Mouse (Mus musculus): ENCODE data around the gene Zfp319. TPM values are rescaled to one million over a fixed set of nuclear protein-coding genes. Genes with fewer than 3 reads are reported as not detected.
A peak's percentile ranks its signal among the peaks of the same experiment; 100 is the strongest.

The Zfp319 gene
- polyA plus RNA-seq, 1 experiment, result 9.1 TPM

DNA sequence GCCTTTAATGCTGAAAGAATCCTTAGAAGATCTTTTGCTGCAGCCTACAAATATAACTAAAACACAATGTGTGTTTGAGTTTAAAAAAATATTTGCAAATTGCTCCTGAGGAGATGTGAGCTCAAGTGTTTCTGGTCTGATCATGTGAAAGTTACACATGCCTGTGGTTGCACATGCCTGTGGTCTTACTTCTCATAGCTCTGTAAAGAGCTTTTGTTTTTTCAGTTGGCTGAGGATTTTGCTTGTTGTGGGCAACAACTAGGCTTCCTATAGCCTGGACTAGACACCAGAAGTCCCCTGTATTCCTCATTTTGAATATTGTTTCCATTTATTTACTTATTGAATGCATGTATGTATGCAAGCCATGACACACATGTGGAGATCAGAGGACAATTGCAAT lies 4.6 kb upstream of the Zfp319 start:
- H3K4me1 ChIP-seq (ENCODE audit: control insufficient read depth, insufficient read depth, insufficient read length), result 0 out of 2 replicates have a peak, but pooled peaks cover 2% of the 10 kb centered on the region
- no peak for DNase-seq (ENCODE audit: low read depth in 1 of 2, low spot score in 2 of 2)
- H3K4me3 ChIP-seq (ENCODE audit: extremely low read depth, insufficient read depth, insufficient read length), result no peak overlapping the region
- H3K27me3 ChIP-seq (ENCODE audit: control insufficient read depth, insufficient read depth, low read length), result no peaks in the 10 kb centered on the region
- H3K36me3 ChIP-seq (ENCODE audit: control insufficient read depth, insufficient read depth, low read length), result peaks cover 17% of the 10 kb centered on the region
- TF ChIP-seq CTCF (IDR thresholded peaks at IDR 0.05; ENCODE audit: extremely low read depth, insufficient read depth, insufficient read length, insufficient replicate concordance) (no peak), POLR2A (IDR thresholded peaks at IDR 0.05; ENCODE audit: low read depth, low read length) (no peak)
- H3K27ac ChIP-seq (ENCODE audit: insufficient read depth, low read length), result no peak overlapping the region

DNA sequence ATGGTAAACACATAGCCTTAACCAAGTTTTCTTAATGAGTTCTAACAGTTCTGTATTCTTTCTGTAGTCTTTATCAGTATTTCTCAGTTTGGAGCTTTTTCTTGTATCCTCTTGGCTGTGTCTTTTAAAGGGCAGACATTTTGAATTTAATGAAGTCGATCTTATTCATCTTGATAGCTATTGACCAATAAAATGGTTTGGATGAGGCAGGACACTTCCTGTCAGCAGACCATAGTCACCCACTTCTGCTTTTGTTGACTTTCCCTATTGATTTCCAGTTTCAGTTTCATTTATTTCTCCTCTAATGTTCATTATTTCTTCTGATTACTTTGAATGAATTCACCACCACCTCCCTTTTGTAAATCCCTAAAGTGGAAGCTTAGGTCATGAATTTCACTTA lies 4.0 kb upstream of the Zfp319 start:
- peaks cover 5% of the 10 kb centered on the region; the same call in 1 of the 2 replicates for H3K4me1 ChIP-seq (ENCODE audit: control insufficient read depth, insufficient read depth, insufficient read length)
- peaks cover 15% of the 10 kb centered on the region for H3K36me3 ChIP-seq (ENCODE audit: control insufficient read depth, insufficient read depth, low read length)
- no peak overlapping the region for H3K4me3 ChIP-seq (ENCODE audit: extremely low read depth, insufficient read depth, insufficient read length)
- TF ChIP-seq CTCF (IDR thresholded peaks at IDR 0.05; ENCODE audit: extremely low read depth, insufficient read depth, insufficient read length, insufficient replicate concordance) (no peak), POLR2A (IDR thresholded peaks at IDR 0.05; ENCODE audit: low read depth, low read length) (no peak)
- no peak overlapping the region for H3K27ac ChIP-seq (ENCODE audit: insufficient read depth, low read length)
- 21% methylated on average over 1 of the region's 1 CpGs for WGBS
- H3K27me3 ChIP-seq (ENCODE audit: control insufficient read depth, insufficient read depth, low read length), result no peaks in the 10 kb centered on the region
- DNase-seq (ENCODE audit: low read depth in 1 of 2, low spot score in 2 of 2), result peak in 1 of 2 experiments; percentile 25

DNA sequence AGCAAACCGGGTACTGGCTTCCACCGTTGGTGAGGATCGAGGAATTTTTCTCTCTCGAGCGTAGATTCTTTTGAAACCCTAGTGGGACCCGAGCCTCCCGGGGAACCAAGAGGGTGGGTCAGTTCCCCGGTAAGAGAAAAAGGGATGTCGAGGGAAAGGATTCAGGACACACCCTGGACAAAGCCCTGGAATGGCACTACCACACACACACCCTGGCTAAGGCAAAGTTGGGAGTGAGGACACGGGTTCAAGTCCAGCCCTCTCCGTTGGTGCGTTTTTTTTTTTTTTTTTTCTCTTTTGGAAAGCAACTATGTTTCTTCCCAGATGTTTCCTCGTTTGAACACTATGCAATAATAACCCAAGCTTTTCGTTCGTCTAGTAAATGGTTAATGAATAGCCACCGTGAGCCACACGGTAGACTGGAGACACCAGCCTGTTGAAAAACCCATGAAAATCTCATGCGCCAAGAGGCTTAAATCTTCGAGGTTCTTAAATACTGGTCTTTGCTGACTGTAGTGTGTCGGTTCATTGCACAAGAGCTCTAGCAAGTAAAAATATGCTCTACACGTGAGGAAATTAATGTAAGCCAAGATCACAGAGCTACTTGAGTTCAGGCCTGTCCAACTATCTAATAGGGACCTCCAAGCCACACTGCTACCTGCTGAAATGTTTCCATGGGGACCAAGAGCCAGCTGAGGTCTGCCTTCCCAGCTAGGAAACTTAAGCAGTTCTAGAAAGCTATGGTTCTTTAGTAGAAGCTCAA lies 868 bp upstream of the Zfp319 start:
- H3K27ac ChIP-seq (ENCODE audit: insufficient read depth, low read length), result peak overlapping the region; percentile 100
- peaks cover 20% of the 10 kb centered on the region for H3K36me3 ChIP-seq (ENCODE audit: control insufficient read depth, insufficient read depth, low read length)
- H3K27me3 ChIP-seq (ENCODE audit: control insufficient read depth, insufficient read depth, low read length), result no peaks in the 10 kb centered on the region
- WGBS, result 23% methylated on average over 21 of the region's 21 CpGs
- TF ChIP-seq POLR2A (IDR thresholded peaks at IDR 0.05; ENCODE audit: low read depth, low read length) (no peak), CTCF (IDR thresholded peaks at IDR 0.05; ENCODE audit: extremely low read depth, insufficient read depth, insufficient read length, insufficient replicate concordance) (no peak)
- DNase-seq (ENCODE audit: low read depth in 1 of 2, low spot score in 2 of 2), result no peak
- peaks cover 7% of the 10 kb centered on the region for H3K4me1 ChIP-seq (ENCODE audit: control insufficient read depth, insufficient read depth, insufficient read length)
- H3K4me3 ChIP-seq (ENCODE audit: extremely low read depth, insufficient read depth, insufficient read length), result peak overlapping the region; percentile 90

DNA sequence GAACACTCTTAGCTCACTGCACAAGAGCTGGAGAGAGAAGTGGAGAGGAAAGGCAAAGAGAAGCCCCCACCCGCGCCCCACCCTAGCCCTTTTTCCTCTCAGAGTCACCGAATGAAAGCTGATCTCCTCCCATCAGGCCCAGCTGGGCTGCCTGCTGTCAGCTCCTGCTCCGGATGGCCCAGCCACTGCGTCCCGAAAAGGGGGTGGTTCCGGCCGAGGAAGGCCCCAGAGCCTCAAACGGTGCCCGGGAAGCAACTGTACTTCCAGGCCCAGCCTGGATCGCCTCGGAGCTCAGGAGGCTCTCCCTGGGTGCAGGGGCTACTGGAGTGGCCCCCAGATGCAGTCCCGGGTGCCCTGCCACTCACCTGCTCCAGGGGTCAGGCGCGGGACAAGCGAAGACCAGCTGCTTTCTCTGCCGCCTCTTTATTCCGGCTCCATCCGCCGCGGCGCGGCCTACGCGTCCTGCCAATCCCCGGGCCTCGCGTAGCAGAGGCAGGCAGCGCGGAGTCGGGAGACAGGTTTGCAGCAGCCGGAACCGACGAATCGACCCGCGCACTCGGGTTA lies 512 bp downstream of the Zfp319 start:
- WGBS, result under 1% methylated on average over 38 of the region's 38 CpGs
- no peak for TF ChIP-seq CTCF (IDR thresholded peaks at IDR 0.05; ENCODE audit: extremely low read depth, insufficient read depth, insufficient read length, insufficient replicate concordance)
- no peak for TF ChIP-seq POLR2A (IDR thresholded peaks at IDR 0.05; ENCODE audit: low read depth, low read length)

DNA sequence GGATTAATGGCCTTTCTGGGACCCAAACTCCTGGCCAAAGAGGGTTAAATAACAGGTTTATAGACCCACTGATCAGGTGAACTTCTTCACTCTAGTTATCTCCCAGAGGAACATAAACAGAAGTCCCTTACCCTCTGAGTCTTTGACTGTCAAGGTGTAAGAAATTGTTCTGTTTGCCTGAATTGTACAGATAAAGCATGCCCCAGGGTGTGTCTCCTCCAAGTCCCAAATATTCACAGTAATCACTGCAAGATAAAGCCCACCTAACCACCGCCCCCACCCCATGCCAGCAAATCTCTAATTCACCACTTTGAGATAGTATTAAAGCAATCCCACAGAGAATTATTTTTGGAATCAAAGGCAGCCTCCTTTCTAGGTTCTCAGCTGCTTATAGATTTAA lies 1.4 kb downstream of the Zfp319 start:
- WGBS, result 73% methylated on average over 1 of the region's 1 CpGs
- Histone ChIP-seq H3K27ac (ENCODE audit: insufficient read depth, low read length) (no peak overlapping the region), H3K36me3 (ENCODE audit: control insufficient read depth, insufficient read depth, low read length) (peaks cover 34% of the 10 kb centered on the region), H3K27me3 (ENCODE audit: control insufficient read depth, insufficient read depth, low read length) (no peaks in the 10 kb centered on the region), H3K4me1 (ENCODE audit: control insufficient read depth, insufficient read depth, insufficient read length) (peaks cover 7% of the 10 kb centered on the region), H3K4me3 (ENCODE audit: extremely low read depth, insufficient read depth, insufficient read length) (no peak overlapping the region)
- DNase-seq (ENCODE audit: low read depth in 1 of 2, low spot score in 2 of 2), result no peak
- TF ChIP-seq CTCF (IDR thresholded peaks at IDR 0.05; ENCODE audit: extremely low read depth, insufficient read depth, insufficient read length, insufficient replicate concordance) (no peak), POLR2A (IDR thresholded peaks at IDR 0.05; ENCODE audit: low read depth, low read length) (no peak)

More for the DNA sequence above, 512 bp downstream of the Zfp319 start:
- peak overlapping the region; percentile 100 for H3K27ac ChIP-seq (ENCODE audit: insufficient read depth, low read length)
- H3K36me3 ChIP-seq (ENCODE audit: control insufficient read depth, insufficient read depth, low read length), result peaks cover 32% of the 10 kb centered on the region
- H3K4me3 ChIP-seq (ENCODE audit: extremely low read depth, insufficient read depth, insufficient read length), result peak overlapping the region; percentile 90
- H3K4me1 ChIP-seq (ENCODE audit: control insufficient read depth, insufficient read depth, insufficient read length), result peaks cover 7% of the 10 kb centered on the region
- DNase-seq (ENCODE audit: low read depth in 1 of 2, low spot score in 2 of 2), result peak in 1 of 2 experiments; percentile 63
- no peaks in the 10 kb centered on the region for H3K27me3 ChIP-seq (ENCODE audit: control insufficient read depth, insufficient read depth, low read length)

DNA sequence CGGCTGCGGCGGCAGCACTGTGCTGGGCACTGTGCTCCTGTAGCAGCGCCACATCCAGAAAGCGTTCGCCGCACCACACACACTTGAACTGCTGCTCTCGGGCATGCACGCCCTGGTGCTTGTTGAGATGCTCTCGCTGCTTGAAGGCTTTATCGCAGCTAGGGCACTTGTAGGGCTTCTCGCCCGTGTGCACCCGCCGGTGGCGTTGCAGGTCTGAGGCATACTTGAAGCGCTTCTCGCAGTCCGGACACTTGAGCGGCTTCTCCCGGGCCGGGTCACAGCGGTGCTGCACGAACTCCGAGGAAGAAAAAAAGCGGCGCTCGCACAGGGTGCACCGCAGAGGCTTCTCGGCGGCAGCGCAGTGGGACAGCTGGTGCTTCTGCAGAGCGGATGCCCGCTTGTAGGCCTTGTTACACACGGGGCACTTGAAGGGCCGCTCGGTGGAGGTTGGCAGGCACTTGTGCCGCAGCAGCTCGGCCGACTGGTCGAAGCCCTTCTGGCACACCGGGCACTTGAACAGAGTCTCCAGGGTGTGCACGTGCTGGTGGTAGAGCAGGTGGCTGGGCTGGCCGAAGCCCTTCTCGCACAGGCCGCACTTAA lies 3.8 kb downstream of the Zfp319 start:
- 96% methylated on average over 46 of the region's 46 CpGs for WGBS
- no peak for DNase-seq (ENCODE audit: low read depth in 1 of 2, low spot score in 2 of 2)
- Histone ChIP-seq H3K36me3 (ENCODE audit: control insufficient read depth, insufficient read depth, low read length) (peaks cover 32% of the 10 kb centered on the region), H3K4me3 (ENCODE audit: extremely low read depth, insufficient read depth, insufficient read length) (no peak overlapping the region), H3K4me1 (ENCODE audit: control insufficient read depth, insufficient read depth, insufficient read length) (peaks cover 5% of the 10 kb centered on the region), H3K27ac (ENCODE audit: insufficient read depth, low read length) (no peak overlapping the region), H3K27me3 (ENCODE audit: control insufficient read depth, insufficient read depth, low read length) (no peaks in the 10 kb centered on the region)
- TF ChIP-seq CTCF (IDR thresholded peaks at IDR 0.05; ENCODE audit: extremely low read depth, insufficient read depth, insufficient read length, insufficient replicate concordance) (no peak), POLR2A (IDR thresholded peaks at IDR 0.05; ENCODE audit: low read depth, low read length) (no peak)
